Mouse (Mus musculus) bone marrow macrophage, adult 2 months (primary cell): ENCODE measurements around the gene Limk1.

Experiments used
- CTCF ChIP-seq: IDR thresholded peaks from 2 replicates; pipeline ENCODE4 v1.5.1; 2012; ENCODE audit warnings: low read depth, mild to moderate bottlenecking, low read length, moderate library complexity
- POLR2A ChIP-seq: IDR thresholded peaks from 2 replicates; pipeline ENCODE4 v1.6.1; 2012; ENCODE audit warnings: mild to moderate bottlenecking, low read depth, low read length, borderline replicate concordance

DNA sequence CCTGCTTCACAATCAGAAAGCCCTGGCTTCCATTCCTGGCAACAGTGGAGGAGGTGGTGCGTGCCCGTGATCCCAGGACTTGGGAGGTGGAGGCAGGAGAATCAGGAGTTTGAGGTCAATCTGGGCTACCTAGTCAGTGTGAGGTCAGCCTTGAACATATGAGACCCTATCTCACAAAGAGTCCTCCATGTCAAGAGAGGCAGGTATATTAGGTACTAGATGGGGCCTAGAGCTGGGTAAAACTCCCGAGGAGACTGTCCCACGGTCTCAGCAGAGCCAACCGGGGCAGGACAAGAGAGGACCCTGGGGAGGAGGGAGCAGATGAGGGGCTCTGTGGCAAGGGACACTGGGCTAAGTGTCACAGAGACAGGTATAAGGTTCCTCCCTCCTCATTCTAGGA, 10.9 kb downstream of the Limk1 start:
- no peak for TF ChIP-seq CTCF
- TF ChIP-seq POLR2A = no peak
